Mouse (Mus musculus) intestine, embryonic 14.5 days (tissue): ENCODE measurements around the gene Ccdc6. TPM values are rescaled to one million over a fixed set of nuclear protein-coding genes. Genes with fewer than 3 reads are reported as not detected.

Experiments used
- ATAC-seq: fragments of 200-750 bp; cut with Nextera tagmentation; replicated peaks from 2 replicates; pipeline ENCODE4 v1.8.0; 2017; ENCODE audit warnings: low read depth, moderate number of reproducible peaks, moderate TSS enrichment, moderate library complexity; ENCODE audit not compliant: low FRiP score, low TSS enrichment
- DNase-seq: peaks from one replicate; pipeline ENCODE4 v3.0.0-alpha.2; 2018; ENCODE audit warnings: low spot score
- H3K27ac ChIP-seq: fragments of 300-500 bp; sonication (generic); 2 replicates; pipeline ENCODE4 v1.5.1; 2014; ENCODE audit warnings: low read depth, mild to moderate bottlenecking, control low read depth
- H3K27me3 ChIP-seq: fragments of 300-500 bp; sonication (generic); replicated peaks from 2 replicates; pipeline ENCODE4 v1.6.1; 2014; ENCODE audit warnings: low read length, control low read depth; ENCODE audit not compliant: control insufficient read depth, insufficient read depth
- H3K36me3 ChIP-seq: fragments of 300-500 bp; sonication (generic); 2 replicates; pipeline ENCODE4 v1.6.1; 2014; ENCODE audit warnings: low read length, control low read depth; ENCODE audit not compliant: control insufficient read depth, insufficient read depth
- H3K4me1 ChIP-seq: fragments of 300-500 bp; sonication (generic); replicated peaks from 2 replicates; pipeline ENCODE4 v1.6.1; 2014; ENCODE audit warnings: low read length, control low read depth, mixed read lengths; ENCODE audit not compliant: control insufficient read depth, insufficient read depth
- H3K4me2 ChIP-seq: fragments of 300-500 bp; sonication (generic); 2 replicates; pipeline ENCODE4 v1.6.1; 2014; ENCODE audit warnings: low read length
- H3K4me3 ChIP-seq: fragments of 300-500 bp; sonication (generic); 2 replicates; pipeline ENCODE4 v1.5.1; 2014; ENCODE audit warnings: low read depth, low read length, control low read depth, mixed read lengths
- H3K9ac ChIP-seq: fragments of 300-500 bp; sonication (generic); 2 replicates; pipeline ENCODE4 v1.6.1; 2014; ENCODE audit warnings: mild to moderate bottlenecking, low read length
- H3K9me3 ChIP-seq: fragments of 300-500 bp; sonication (generic); 2 replicates; pipeline ENCODE4 v1.6.1; 2016; ENCODE audit warnings: low read length, control low read depth; ENCODE audit not compliant: control insufficient read depth
- WGBS: fragments of 180-500 bp; shearing (Covaris S2); extraction: QIAGEN DNeasy Blood & Tissue Kit; methylation state at CpG from one replicate; pipeline ENCODE4 v1.1.7; 2014; 5-methylcytosine and 5-hydroxymethylcytosine counted together
- polyA plus RNA-seq: library from polyadenylated mRNA; unstranded; fragments of >200 nt; fragmentation: Nextera tagmentation; extraction: Ambion mirVana; gene quantifications from 2 replicates; pipeline ENCODE4 v1.2.1, GENCODE M21; 2014

The Ccdc6 gene
- 23.7 and 24.6 TPM in 2 replicates for polyA plus RNA-seq

DNA sequence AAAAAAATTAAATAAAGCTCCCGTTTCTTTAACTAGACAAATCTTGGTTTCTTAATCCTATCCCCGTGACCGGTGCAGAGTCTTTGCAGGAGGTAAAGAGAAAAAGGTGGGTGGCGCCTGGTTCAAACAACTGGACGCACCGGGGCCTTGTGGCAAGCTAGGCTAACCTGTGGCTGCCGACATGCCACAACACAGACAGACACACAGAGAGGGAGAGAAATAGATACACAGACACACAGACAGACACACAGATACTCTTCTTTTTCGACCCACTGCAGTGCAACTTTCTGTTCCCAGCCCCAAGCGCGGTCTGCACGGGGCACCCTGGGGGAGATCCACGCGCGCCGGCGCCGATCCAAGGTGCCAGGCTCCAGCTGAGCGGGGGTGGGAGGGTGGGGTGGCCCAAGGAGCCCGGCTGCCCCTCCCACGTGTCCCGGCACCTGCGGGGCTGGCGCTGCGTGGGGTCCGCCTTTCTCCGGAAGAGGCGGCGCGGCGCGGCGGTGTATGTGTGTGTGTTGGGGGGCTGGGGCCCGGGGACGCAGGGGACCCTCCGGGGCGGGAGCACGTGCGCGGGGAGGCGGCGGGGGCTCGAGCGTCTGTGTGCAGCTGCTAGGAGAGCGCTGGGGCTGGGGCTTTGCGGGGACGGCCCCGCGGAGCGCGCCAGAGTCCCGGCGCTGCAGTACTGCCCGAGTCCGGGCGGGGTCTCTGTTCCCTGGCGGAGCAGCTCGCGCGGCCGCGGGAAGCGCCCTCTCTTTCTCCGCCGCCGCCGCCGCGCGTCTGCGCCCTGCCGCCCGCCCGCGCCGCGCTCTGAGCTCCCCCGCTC lies at the start of gene Ccdc6:
Gene Ccdc6 (plus strand): TSS at position 756 of the 823 bp plus-strand sequence.
- no peaks in the 10 kb centered on the region for H3K36me3 ChIP-seq
- ATAC-seq (peak; percentile 88), DNase-seq (peak; percentile 87)
- peak within 1 kb of the TSS; percentile 89 for H3K4me2 ChIP-seq
- H3K27me3 ChIP-seq, result no peaks in the 10 kb centered on the region
- WGBS, result 1% methylated on average over 61 of the region's 77 CpGs
- peaks cover 33% of the 10 kb centered on the region for H3K4me1 ChIP-seq
- H3K9me3 ChIP-seq, result no peaks in the 10 kb centered on the region
- peak within 1 kb of the TSS; percentile 84 for H3K27ac ChIP-seq
- peak within 1 kb of the TSS; percentile 96 for H3K4me3 ChIP-seq
- peak within 1 kb of the TSS; percentile 88 for H3K9ac ChIP-seq

DNA sequence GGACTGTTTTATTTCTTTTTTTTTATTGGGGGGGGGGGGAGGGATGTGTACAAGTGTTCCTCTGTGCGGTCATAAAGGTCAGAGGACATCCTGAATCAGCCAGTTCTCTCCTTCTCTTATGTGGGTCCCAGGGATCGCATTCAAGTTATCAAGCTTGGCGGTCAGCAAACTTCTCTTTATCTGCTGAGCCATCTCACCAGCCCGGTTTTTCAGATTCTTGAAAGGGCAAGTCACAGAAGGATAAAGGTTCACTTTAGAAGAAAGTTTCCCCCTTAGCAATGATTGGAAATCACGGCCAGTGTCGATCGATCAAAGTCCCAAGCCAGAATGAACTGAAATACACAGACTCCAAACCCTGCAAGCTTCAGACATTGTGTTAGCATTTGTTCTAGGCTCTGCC lies 47.1 kb upstream of the Ccdc6 start:
- DNase-seq (no peak), ATAC-seq (no peak)
- H3K4me1 ChIP-seq, result no peaks in the 10 kb centered on the region
- H3K4me2 ChIP-seq, result no peak overlapping the region
- 70% methylated on average over 7 of the region's 7 CpGs for WGBS
- no peak overlapping the region for H3K27ac ChIP-seq
- no peaks in the 10 kb centered on the region for H3K27me3 ChIP-seq
- H3K4me3 ChIP-seq, result no peak overlapping the region
- peaks cover 5% of the 10 kb centered on the region for H3K9me3 ChIP-seq
- no peak overlapping the region for H3K9ac ChIP-seq
- H3K36me3 ChIP-seq, result no peaks in the 10 kb centered on the region

DNA sequence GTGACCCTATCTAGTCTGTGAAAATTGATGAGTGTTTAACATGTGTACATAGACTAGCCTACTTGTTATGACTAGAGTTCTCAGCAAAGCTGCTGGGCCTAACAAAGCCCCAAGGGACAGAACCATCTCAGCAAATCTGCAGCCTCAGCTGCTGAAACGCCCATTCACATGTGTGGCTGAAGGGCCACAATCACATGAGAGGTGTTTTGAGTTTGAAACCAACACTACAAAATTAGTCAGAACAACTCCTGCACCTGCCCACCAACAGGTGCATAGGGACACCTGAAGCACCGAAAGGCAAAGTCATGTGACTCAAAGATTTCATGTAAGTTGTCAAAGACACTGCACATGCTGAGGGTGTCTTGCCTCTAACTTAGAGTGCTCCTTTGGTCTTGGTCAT lies 41.6 kb upstream of the Ccdc6 start:
- no peak overlapping the region for H3K27ac ChIP-seq
- no peak overlapping the region for H3K9ac ChIP-seq
- H3K4me1 ChIP-seq, result no peaks in the 10 kb centered on the region
- no peaks in the 10 kb centered on the region for H3K27me3 ChIP-seq
- no peak overlapping the region for H3K4me3 ChIP-seq
- ATAC-seq, result no peak
- DNase-seq, result no peak
- H3K36me3 ChIP-seq, result no peaks in the 10 kb centered on the region
- 81% methylated on average over 2 of the region's 2 CpGs for WGBS
- H3K4me2 ChIP-seq, result no peak overlapping the region
- H3K9me3 ChIP-seq, result peaks cover 5% of the 10 kb centered on the region

- Histone ChIP-seq H3K9ac (no peak overlapping the region), H3K4me1 (no peaks in the 10 kb centered on the region), H3K4me2 (no peak overlapping the region), H3K27me3 (no peaks in the 10 kb centered on the region), H3K27ac (no peak overlapping the region), H3K36me3 (no peaks in the 10 kb centered on the region), H3K4me3 (no peak overlapping the region), H3K9me3 (peaks cover 5% of the 10 kb centered on the region)
- no peak for DNase-seq
- WGBS, result 50% methylated on average over 3 of the region's 3 CpGs
- peak; percentile 43; the same call in 1 of the 2 replicates for ATAC-seq
These were observed 39.9 kb upstream of the Ccdc6 start for GRCm38 (mm10) chr10:70057064-70057463.

- H3K27ac ChIP-seq, result no peak overlapping the region
- H3K4me3 ChIP-seq, result no peak overlapping the region
- no peaks in the 10 kb centered on the region for H3K4me1 ChIP-seq
- no peaks in the 10 kb centered on the region for H3K9me3 ChIP-seq
- H3K36me3 ChIP-seq, result no peaks in the 10 kb centered on the region
- no peak overlapping the region for H3K9ac ChIP-seq
- H3K4me2 ChIP-seq, result no peak overlapping the region
- WGBS, result 68% methylated on average over 19 of the region's 19 CpGs
- H3K27me3 ChIP-seq, result no peaks in the 10 kb centered on the region
- ATAC-seq (no peak), DNase-seq (no peak)
These were observed 36.8 kb upstream of the Ccdc6 start for GRCm38 (mm10) chr10:70060021-70060688.

GRCm38 (mm10) chr10:70060689-70061081 lies 36.2 kb upstream of the Ccdc6 start:
- Histone ChIP-seq H3K27ac (no peak overlapping the region), H3K9me3 (no peaks in the 10 kb centered on the region), H3K27me3 (no peaks in the 10 kb centered on the region), H3K4me3 (no peak overlapping the region), H3K9ac (no peak overlapping the region), H3K36me3 (no peaks in the 10 kb centered on the region), H3K4me1 (no peaks in the 10 kb centered on the region), H3K4me2 (no peak overlapping the region)
- DNase-seq (no peak), ATAC-seq (no peak)
- 41% methylated on average over 10 of the region's 10 CpGs for WGBS

DNA sequence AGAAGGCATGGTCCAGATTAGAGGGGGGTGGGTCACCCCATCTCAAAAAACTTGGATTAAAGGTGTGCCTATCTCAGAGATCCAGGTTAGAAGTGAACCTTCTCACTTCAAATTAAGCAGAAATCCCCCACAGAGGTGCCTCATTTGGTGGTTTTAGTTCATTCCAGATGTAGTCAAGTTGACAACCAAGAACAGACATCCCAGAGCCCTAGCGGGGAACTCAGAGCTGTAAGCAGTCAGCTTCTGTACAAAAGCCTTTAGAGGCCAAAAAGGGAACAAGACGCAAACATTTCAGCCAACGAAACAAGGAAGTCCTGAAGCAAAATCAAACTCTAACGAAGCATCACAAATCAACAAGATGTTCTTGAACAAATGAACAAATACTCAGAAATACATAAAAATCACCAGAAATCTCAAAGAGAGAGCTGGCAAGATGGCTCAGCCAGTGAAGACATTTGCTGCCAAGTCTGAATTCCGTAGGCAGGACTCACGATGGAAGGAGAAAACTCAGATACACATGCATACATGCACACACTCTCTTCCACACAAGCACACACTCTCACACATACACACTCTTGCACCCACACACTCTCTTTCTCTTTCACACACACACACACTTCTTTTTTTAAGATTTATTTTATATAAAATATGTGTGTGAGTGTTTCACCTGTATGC lies 32.9 kb upstream of the Ccdc6 start:
- 0 out of 2 replicates have a peak, but pooled peaks cover 2% of the 10 kb centered on the region for H3K4me1 ChIP-seq
- WGBS, result 90% methylated on average over 6 of the region's 6 CpGs
- no peaks in the 10 kb centered on the region for H3K9me3 ChIP-seq
- no peak overlapping the region for H3K9ac ChIP-seq
- ATAC-seq (no peak), DNase-seq (no peak)
- H3K27me3 ChIP-seq, result no peaks in the 10 kb centered on the region
- no peak overlapping the region for H3K4me3 ChIP-seq
- H3K27ac ChIP-seq, result no peak overlapping the region
- no peaks in the 10 kb centered on the region for H3K36me3 ChIP-seq
- H3K4me2 ChIP-seq, result no peak overlapping the region

DNA sequence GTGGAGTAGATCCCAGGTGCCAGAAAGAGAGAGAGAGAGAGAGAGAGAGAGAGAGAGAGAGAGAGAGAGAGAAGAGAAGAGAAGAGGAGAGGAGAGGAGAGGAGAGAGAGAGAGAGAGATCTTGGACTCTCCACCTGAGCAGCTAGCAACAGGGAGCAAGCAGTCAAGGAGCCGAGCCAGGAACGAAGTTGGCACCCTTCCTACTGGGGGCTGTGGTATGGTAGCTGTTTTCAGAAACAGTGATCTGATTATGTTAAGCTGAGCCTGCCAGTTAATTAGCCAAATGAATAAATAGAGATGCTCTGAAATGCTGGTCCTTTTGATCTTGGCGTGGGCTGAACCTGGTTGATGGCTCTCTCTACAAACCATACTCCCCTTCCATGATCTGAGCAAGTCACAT lies 31.7 kb upstream of the Ccdc6 start:
- Histone ChIP-seq H3K4me1 (0 out of 2 replicates have a peak, but pooled peaks cover 2% of the 10 kb centered on the region), H3K9ac (no peak overlapping the region), H3K9me3 (no peaks in the 10 kb centered on the region), H3K27me3 (no peaks in the 10 kb centered on the region), H3K4me2 (no peak overlapping the region), H3K36me3 (no peaks in the 10 kb centered on the region), H3K4me3 (no peak overlapping the region), H3K27ac (no peak overlapping the region)
- 70% methylated on average over 3 of the region's 3 CpGs for WGBS
- DNase-seq (no peak), ATAC-seq (no peak)
